Mouse (Mus musculus) E14TG2a.4 (cell line): ENCODE measurements around the gene Taok1.
A peak's percentile ranks its signal among the peaks of the same experiment; 100 is the strongest.

Source experiments
- H3K27me3 ChIP-seq: 2 replicates; pipeline ENCODE4 v1.6.1; 2014; ENCODE audit warnings: low read length, control low read depth; ENCODE audit not compliant: insufficient read depth
- H3K36me3 ChIP-seq: 2 replicates; pipeline ENCODE4 v1.6.1; 2014; ENCODE audit warnings: low read length, control low read depth; ENCODE audit not compliant: insufficient read depth
- H3K4me1 ChIP-seq: replicated peaks from 2 replicates; pipeline ENCODE4 v1.6.1; 2014; ENCODE audit warnings: low read depth, low read length, control low read depth
- H3K4me3 ChIP-seq: replicated peaks from 2 replicates; pipeline ENCODE4 v1.5.1; 2014; ENCODE audit warnings: mild to moderate bottlenecking, low read length
- H3K9me3 ChIP-seq: 2 replicates; pipeline ENCODE4 v1.6.1; 2014; ENCODE audit warnings: low read length, control low read depth
- CTCF ChIP-seq: conservative IDR thresholded peaks from 2 replicates; pipeline ENCODE4 v1.5.1; 2014; ENCODE audit warnings: low read length
- NANOG ChIP-seq: IDR thresholded peaks from 2 replicates; pipeline ENCODE4 v1.6.1; 2014; ENCODE audit warnings: borderline replicate concordance, low read length, mixed read lengths
- POU5F1 ChIP-seq: IDR thresholded peaks from 2 replicates; pipeline ENCODE4 v1.6.1; 2014; ENCODE audit warnings: low read length, borderline replicate concordance

Gene Taok1

DNA sequence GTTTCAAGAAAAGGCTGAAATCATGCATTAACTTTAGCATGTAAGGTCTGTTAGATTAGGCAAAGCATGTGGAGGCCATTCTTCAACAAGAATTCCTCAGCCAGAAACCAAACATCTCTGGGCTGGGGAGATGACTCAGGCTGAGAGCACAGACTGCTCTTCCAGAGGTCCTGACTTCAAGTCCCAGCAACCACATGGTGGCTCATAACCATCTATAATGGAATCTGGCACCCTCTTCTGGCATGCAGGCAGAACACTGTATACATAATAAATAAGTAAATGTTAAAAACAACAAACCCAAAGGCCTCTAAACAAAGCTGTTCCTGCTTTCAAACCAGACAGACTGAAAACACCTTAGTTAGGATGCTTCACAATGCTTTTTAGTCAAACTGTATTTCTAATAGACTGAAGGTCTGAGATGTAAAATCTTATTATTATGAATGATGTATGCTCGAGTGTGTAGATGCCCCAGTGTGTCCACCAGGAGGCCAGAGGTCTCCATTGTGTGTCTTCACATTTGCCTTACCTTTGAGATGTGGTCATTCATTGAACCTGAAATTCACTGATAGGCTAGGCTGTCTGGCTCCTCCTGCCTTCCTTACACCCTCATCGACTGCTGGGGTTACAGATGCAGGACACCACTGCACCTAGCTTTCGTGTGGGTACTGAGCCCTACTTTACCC, 81.7 kb downstream of the Taok1 start:
- peak; percentile 17; the same call in 1 of the 2 replicates for TF ChIP-seq CTCF
- no peak for TF ChIP-seq NANOG
- TF ChIP-seq POU5F1 = no peak

DNA sequence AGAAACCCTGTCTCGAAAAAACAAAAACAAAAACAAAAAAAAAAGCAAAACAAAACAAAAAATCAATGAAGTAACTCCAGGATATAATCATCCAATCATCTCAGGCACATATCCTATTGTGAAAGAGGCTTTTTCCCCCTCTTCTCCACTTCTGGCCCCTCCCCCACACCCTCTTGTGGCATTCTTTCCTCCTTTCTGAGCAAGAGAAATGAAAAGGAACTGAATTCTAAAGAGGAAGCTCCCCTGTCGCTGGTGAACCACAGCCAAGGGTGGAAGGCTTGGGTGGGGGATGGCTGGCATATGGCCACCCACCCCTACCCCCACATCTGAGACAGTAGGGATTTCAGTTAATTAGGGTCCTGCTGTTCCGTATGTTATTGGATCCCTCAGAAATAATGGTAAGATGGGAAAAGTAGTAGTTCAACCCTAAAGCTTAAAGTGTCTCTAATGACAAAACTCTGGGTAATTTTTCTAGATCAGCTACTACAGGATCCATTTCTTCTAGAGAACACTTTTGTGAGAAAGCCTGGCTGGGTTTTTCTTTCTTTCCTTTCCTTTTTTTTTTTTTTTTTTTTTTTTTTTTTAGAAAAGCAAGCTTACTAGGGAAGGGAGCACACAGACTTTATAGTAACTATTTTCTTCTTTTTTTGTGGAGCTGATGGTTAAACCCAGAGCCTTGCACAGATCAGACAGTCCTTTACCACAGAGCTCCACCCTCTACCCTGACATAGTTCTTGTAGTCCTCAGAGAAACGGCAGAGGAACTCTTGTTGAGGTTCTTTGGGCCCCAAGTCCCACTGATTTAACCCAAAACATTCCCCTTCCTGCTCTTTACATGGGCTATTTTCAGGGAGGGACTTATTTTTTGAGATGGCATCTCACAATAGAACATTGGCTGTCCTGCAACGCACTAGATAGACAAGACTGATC, 86.8 kb downstream of the Taok1 start:
- Histone ChIP-seq H3K4me1 (peaks cover 25% of the 10 kb centered on the region), H3K36me3 (no peaks in the 10 kb centered on the region), H3K4me3 (no peak overlapping the region), H3K27me3 (peaks cover 53% of the 10 kb centered on the region), H3K9me3 (no peaks in the 10 kb centered on the region)
- no peak for TF ChIP-seq CTCF
- TF ChIP-seq NANOG = no peak
- TF ChIP-seq POU5F1 = no peak

More for the DNA sequence above, 81.7 kb downstream of the Taok1 start:
- peaks cover 6% of the 10 kb centered on the region; the same call in 1 of the 2 replicates for H3K36me3 ChIP-seq
- no peaks in the 10 kb centered on the region for H3K9me3 ChIP-seq
- H3K4me1 ChIP-seq = no peaks in the 10 kb centered on the region; the same call in 1 of the 2 replicates
- peaks cover 11% of the 10 kb centered on the region for H3K27me3 ChIP-seq
- no peak overlapping the region for H3K4me3 ChIP-seq

DNA sequence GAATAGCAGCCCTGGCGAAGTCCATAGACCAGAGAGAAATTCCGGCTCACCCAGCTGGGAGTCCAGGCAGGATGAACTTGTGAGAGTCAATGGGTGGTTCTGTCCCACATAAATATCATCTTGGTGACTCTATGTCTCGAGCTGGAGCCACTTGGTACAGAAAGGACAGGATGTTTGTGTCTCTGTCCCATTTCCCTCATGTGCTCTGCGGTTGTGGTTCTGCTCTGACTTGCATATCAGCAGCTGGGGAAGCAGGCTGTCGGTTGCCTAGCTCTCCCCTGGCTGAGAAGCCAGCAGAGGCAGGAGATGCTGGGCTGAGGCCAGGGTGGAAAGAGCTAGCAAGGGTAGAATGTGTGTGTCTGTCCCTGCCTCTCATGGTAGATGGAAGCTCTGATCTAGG, 88.6 kb downstream of the Taok1 start, which contains the start of gene Gm10392:
Gene Gm10392, minus strand, starts transcription at position 156 of the 400 bp plus-strand sequence.
- H3K4me3 ChIP-seq = 0 out of 2 replicates have a peak within 1 kb of the TSS, but pooled peaks have one; percentile 7
- no peaks in the 10 kb centered on the region for H3K36me3 ChIP-seq
- TF ChIP-seq POU5F1 (no peak), CTCF (no peak), NANOG (no peak)
- peaks cover 37% of the 10 kb centered on the region for H3K4me1 ChIP-seq
- H3K27me3 ChIP-seq = peaks cover 71% of the 10 kb centered on the region
- no peaks in the 10 kb centered on the region for H3K9me3 ChIP-seq

DNA sequence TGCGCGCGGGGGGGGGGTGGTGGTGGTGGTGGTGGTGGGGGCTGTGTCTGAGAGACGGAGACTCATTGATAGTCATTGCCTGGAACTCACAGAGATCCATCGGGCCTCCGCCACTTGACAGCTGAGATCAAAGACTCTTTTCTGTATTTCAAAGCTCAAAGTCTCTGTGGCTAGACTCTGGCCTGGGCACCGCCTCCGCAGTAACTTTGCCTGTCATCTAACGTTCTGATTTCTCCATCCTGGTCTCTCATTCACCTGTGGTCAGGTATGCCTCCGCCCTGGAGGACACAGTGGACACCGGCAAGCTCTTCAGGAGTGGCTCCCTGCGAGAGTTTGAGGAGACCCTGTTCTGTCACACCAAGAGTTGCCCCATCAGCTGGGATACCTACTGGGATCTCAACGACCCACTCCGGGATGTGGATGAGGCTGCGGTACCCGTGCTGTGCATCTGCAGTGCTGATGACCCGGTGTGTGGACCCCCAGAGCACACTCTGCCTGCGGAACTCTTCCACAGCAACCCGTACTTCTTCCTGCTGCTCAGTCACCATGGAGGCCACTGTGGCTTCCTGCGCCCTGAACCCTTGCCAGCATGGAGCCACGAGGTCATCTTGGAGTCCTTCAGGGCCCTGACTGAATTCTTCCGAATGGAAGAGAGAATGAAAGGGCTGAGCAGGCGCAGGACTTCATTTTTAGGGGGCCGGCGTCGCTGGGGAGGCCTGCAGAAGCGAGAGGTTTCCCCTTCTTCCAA, 89.4 kb downstream of the Taok1 start:
- Histone ChIP-seq H3K27me3 (peaks cover 76% of the 10 kb centered on the region), H3K9me3 (no peaks in the 10 kb centered on the region), H3K4me3 (0 out of 2 replicates have a peak overlapping the region, but pooled peaks have one; percentile 7), H3K36me3 (no peaks in the 10 kb centered on the region), H3K4me1 (peaks cover 44% of the 10 kb centered on the region)
- no peak for TF ChIP-seq CTCF
- TF ChIP-seq POU5F1 = no peak
- no peak for TF ChIP-seq NANOG

DNA sequence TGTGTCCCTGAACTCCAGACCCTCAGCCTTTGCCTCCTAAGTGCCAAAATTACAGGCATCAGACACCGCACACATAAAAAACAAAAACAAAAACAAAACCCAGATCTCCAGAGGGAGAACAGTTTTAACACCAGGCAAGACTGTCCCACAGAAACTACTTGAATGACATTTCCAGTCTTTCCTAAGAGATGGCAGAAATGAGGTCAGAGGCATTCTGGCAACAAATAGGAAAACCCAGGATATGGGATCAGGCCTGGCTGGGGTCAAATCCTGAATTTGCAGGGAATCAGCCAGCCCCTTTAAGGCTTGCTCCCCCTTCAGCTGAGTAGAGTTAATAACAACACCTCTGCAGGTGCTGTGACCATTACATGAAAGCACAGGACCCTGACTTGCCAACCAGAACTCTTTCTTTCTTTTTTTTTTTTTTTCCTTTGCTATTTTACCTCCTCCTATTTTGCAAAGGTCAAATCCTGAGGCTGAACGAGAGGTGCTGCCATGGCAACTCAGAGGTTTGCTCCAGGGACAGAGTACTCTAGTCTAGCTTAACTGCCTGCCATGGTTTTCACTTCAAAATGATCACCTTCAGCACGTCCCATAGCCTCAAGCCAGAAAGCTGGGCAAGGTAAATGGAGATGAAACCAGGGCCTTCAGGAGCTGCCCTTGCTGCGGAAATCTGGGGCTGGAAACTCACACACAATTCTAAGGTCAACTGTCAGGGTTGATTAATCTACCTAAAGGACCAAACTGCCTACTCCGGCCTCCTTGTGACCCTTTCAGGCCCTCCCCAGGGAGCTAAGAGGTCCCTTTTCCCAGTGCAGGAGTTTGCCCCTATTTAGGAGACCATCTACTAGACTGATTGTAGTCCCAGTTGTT, 90.8 kb downstream of the Taok1 start:
- H3K27me3 ChIP-seq = peaks cover 74% of the 10 kb centered on the region
- no peak overlapping the region for H3K4me3 ChIP-seq
- H3K4me1 ChIP-seq = peaks cover 52% of the 10 kb centered on the region
- no peaks in the 10 kb centered on the region for H3K9me3 ChIP-seq
- no peak for TF ChIP-seq POU5F1
- no peak for TF ChIP-seq CTCF
- no peak for TF ChIP-seq NANOG
- no peaks in the 10 kb centered on the region for H3K36me3 ChIP-seq

DNA sequence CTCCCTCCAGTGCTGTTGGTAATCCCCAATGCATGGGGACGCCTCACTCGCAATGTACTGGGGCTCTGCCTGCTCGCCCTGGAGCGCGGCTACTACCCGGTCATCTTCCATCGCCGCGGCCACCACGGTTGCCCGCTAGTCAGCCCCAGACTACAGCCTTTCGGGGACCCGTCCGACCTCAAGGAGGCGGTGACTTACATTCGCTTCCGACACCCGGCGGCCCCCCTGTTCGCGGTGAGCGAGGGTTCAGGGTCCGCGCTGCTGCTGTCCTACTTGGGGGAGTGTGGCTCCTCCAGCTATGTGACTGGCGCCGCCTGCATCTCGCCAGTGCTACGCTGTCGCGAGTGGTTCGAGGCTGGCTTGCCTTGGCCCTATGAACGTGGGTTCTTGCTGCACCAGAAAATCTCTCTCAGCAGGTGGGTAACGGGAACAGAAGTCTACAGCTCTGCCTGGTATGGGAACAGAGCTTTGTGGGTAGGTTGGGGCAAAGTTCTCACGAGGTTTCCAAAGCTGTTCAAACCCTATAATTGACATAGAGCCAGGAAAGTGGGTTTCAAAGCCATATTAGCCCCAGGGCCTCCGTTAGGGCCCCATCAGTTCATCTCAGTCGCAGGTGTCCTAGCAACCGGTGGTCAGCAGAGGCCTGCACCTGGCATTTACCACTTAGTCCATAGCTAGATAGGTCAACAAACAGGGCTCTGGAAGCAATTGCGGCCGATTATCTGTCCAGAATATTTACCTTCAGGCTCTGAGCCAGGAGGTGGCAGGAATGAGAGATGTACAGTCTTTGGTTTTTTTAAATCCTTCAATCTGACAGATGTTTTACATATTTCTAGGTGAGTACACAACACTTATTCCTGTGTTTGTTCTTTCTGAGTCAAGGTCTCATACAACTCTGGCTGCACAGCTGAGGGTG, 91.7 kb downstream of the Taok1 start, which contains the start of gene Trp53i13:
Gene Trp53i13, minus strand, starts transcription at position 344 of the 916 bp plus-strand sequence.
- H3K36me3 ChIP-seq = no peaks in the 10 kb centered on the region
- peaks cover 69% of the 10 kb centered on the region for H3K27me3 ChIP-seq
- TF ChIP-seq POU5F1 (no peak), CTCF (no peak), NANOG (no peak)
- H3K4me1 ChIP-seq = peaks cover 52% of the 10 kb centered on the region
- peak within 1 kb of the TSS; percentile 81 for H3K4me3 ChIP-seq
- no peaks in the 10 kb centered on the region for H3K9me3 ChIP-seq
